9 mouse cellular contexts compared by ENCODE assay signal in genomic region chrX:75796583-75796982, GRCm38 (mm10).
DNase-seq lines count a peak whose midpoint lies in the region; ATAC-seq and TF ChIP-seq lines count a peak whose summit lies in the region.
"Had no signal": no experiment of that assay in that cellular context is flagged by ENCODE, and none has a peak within 500 bp of the region (broad histone marks: within the 10 kb centered on the region; RNA-seq: fewer than 3 reads in every experiment).

No protein-coding gene starts in this region.

- intact Hi-C loops in gastrocnemius, postnatal 14 days (cut with DNase I; ENCODE audit: low total_unique reads): loop anchor here (5.0 kb wide), 1 partner anchor 406 kb away; no protein-coding TSS in a partner anchor

- no peaks in the 10 kb centered on the region for H3K27me3 ChIP-seq in liver, adult 2 months (ENCODE audit: control insufficient read depth, insufficient read depth, low read length)
- H3K27me3 ChIP-seq: limb, embryonic 15.5 days had no signal

- no peaks in the 10 kb centered on the region for H3K79me2 ChIP-seq in liver, adult 2 months (ENCODE audit: control insufficient read depth, insufficient read depth, low read length)

- no peak for ATAC-seq in cerebellum, adult (ENCODE audit: insufficient number of reproducible peaks, low FRiP score, low TSS enrichment)

- peak; percentile 7 for DNase-seq in cerebellum, adult 11 months
- peak; percentile 18 for DNase-seq in liver, adult 2 months (ENCODE audit: extremely low read depth, low read depth, low spot score)
- no peak for DNase-seq in liver
- peak; percentile 56 for DNase-seq in brain, adult 2 months (ENCODE audit: low read depth, low spot score)
- DNase-seq in hindlimb bud, embryonic 11.5 days (ENCODE audit: extremely low spot score, low read depth, low spot score): peak; percentile 28
- peak; percentile 29 for DNase-seq in naive thymus-derived CD4-positive, alpha-beta T cell, adult 2 months (ENCODE audit: low read depth)
- no peak for DNase-seq in gastrocnemius, postnatal 14 days

- H3K4me3 ChIP-seq in liver, adult 2 months (ENCODE audit: insufficient read depth, low read depth, low read length): no peak overlapping the region
- H3K4me3 ChIP-seq: limb, embryonic 15.5 days had no signal

- 31% methylated on average over 4 of the region's 4 CpGs for WGBS in liver, adult 2 months

- peak; percentile 43; the same call in 1 of the 2 replicates for TF ChIP-seq CTCF in liver, adult 2 months (IDR thresholded peaks at IDR 0.05; ENCODE audit: low read depth, low read length)

- H3K36me3 ChIP-seq in liver, adult 2 months (ENCODE audit: control insufficient read depth, insufficient read depth, low read length): peaks cover 33% of the 10 kb centered on the region

- no peaks in the 10 kb centered on the region for H3K4me1 ChIP-seq in liver, adult 2 months (ENCODE audit: control insufficient read depth, insufficient read depth, low read length)
- H3K4me1 ChIP-seq: limb, embryonic 15.5 days had no signal

- no peak overlapping the region for H3K9ac ChIP-seq in liver, adult 2 months (ENCODE audit: low read depth, low read length)
- H3K9ac ChIP-seq: limb, embryonic 15.5 days had no signal

- TF ChIP-seq POLR2A in liver, adult 2 months (IDR thresholded peaks at IDR 0.05; ENCODE audit: extremely low read depth, insufficient read depth, low read length): no peak

- no peak overlapping the region for H3K27ac ChIP-seq in liver, adult 2 months (replicated peaks; ENCODE audit: insufficient read depth, low read depth, low read length)
- H3K27ac ChIP-seq: limb, embryonic 15.5 days had no signal

Comparison
In these comparisons a context has a peak if more than half of its experiments do, and no peak if none do; other contexts are left out.
1. DNase-seq: peak in cerebellum, adult 11 months (single experiment), liver, adult 2 months (single experiment), brain, adult 2 months (single experiment), hindlimb bud, embryonic 11.5 days (single experiment) and naive thymus-derived CD4-positive, alpha-beta T cell, adult 2 months (single experiment); none in liver (single experiment) and gastrocnemius, postnatal 14 days (single experiment).